Mouse (Mus musculus): Measurements from ENCODE around the gene Pkp2. TPM values are rescaled to one million over a fixed set of nuclear protein-coding genes. Genes with fewer than 3 reads are reported as not detected.
"Not testable (repeated sequence)": the region's sequence is repeated elsewhere in the genome, so short reads cannot be mapped to it uniquely, and the experiment has no call there.

Gene Pkp2
- 1 to 10 TPM; 1.9 to 3.5 TPM for total RNA-seq (2021)

GRCm38 (mm10) chr16:16213079-16213760, at the start of gene Pkp2:
Gene Pkp2 (plus strand): TSS chr16:16213318.
- peak in 1 of 2 experiments; percentile 43 for DNase-seq (ENCODE audit: extremely low spot score in 1 of 2, low spot score in 2 of 2)
- intact Hi-C loops (cut with DNase I), result no loop called here

- no peak for DNase-seq (ENCODE audit: extremely low spot score in 1 of 2, low spot score in 2 of 2)
- intact Hi-C loops (cut with DNase I), result no loop called here
These were observed 15.7 kb upstream of the Pkp2 start for GRCm38 (mm10) chr16:16197374-16197773.

- DNase-seq (ENCODE audit: extremely low spot score in 1 of 2, low spot score in 2 of 2), result peak; percentile 11 to 43
- intact Hi-C loops (cut with DNase I), result loop anchor here (5.0 kb wide), 1 partner anchor 100 kb away; the partner anchor contains the start of gene Yars2
These were observed 11.1 kb upstream of the Pkp2 start for GRCm38 (mm10) chr16:16201991-16202390.

GRCm38 (mm10) chr16:16204648-16205047, 8.5 kb upstream of the Pkp2 start:
- intact Hi-C loops (cut with DNase I), result loop anchor here (5.0 kb wide), 1 partner anchor 98 kb away; the partner anchor contains the start of gene Yars2
- DNase-seq (ENCODE audit: extremely low spot score in 1 of 2, low spot score in 2 of 2), result no peak

GRCm38 (mm10) chr16:16212723-16213078, 417 bp upstream of the Pkp2 start:
- intact Hi-C loops (cut with DNase I), result no loop called here
- no peak for DNase-seq (ENCODE audit: extremely low spot score in 1 of 2, low spot score in 2 of 2)

GRCm38 (mm10) chr16:16213761-16214305, 715 bp downstream of the Pkp2 start:
- intact Hi-C loops (cut with DNase I), result no loop called here
- DNase-seq (ENCODE audit: extremely low spot score in 1 of 2, low spot score in 2 of 2), result no peak

GRCm38 (mm10) chr16:16215645-16216387, 2.7 kb downstream of the Pkp2 start:
- intact Hi-C loops (cut with DNase I), result no loop called here
- no peak for DNase-seq (ENCODE audit: extremely low spot score in 1 of 2, low spot score in 2 of 2)

- intact Hi-C loops (cut with DNase I), result no loop called here
These were observed 3.8 kb downstream of the Pkp2 start for GRCm38 (mm10) chr16:16216934-16217333.

GRCm38 (mm10) chr16:16219835-16220234, 6.7 kb downstream of the Pkp2 start:
- intact Hi-C loops (cut with DNase I), result no loop called here
- DNase-seq (ENCODE audit: extremely low spot score in 1 of 2, low spot score in 2 of 2), result no peak

More at GRCm38 (mm10) chr16:16216934-16217333, 3.8 kb downstream of the Pkp2 start:
- DNase-seq (ENCODE audit: extremely low spot score in 1 of 2, low spot score in 2 of 2), result no peak

- no peak for DNase-seq (ENCODE audit: extremely low spot score in 1 of 2, low spot score in 2 of 2)
- intact Hi-C loops (cut with DNase I), result no loop called here
These were observed 9.5 kb downstream of the Pkp2 start for GRCm38 (mm10) chr16:16222651-16223050.

GRCm38 (mm10) chr16:16224506-16224924, 11.4 kb downstream of the Pkp2 start:
- intact Hi-C loops (cut with DNase I), result no loop called here
- no peak for DNase-seq (ENCODE audit: extremely low spot score in 1 of 2, low spot score in 2 of 2)

- intact Hi-C loops (cut with DNase I), result no loop called here
- DNase-seq (ENCODE audit: extremely low spot score in 1 of 2, low spot score in 2 of 2), result peak in 1 of 2 experiments; percentile 49
These were observed 12.7 kb downstream of the Pkp2 start for GRCm38 (mm10) chr16:16225828-16226227.

GRCm38 (mm10) chr16:16230439-16230838, 17.3 kb downstream of the Pkp2 start:
- no peak for DNase-seq (ENCODE audit: extremely low spot score in 1 of 2, low spot score in 2 of 2)
- intact Hi-C loops (cut with DNase I), result no loop called here

- intact Hi-C loops (cut with DNase I), result no loop called here
- no peak for DNase-seq (ENCODE audit: extremely low spot score in 1 of 2, low spot score in 2 of 2)
These were observed 20.8 kb downstream of the Pkp2 start for GRCm38 (mm10) chr16:16233919-16234318.

- intact Hi-C loops (cut with DNase I); DNase-seq (ENCODE audit: extremely low spot score in 1 of 2, low spot score in 2 of 2): not testable (repeated sequence)
These were observed 23.6 kb downstream of the Pkp2 start for GRCm38 (mm10) chr16:16236681-16237080.

GRCm38 (mm10) chr16:16238356-16238755, 25.2 kb downstream of the Pkp2 start:
- no peak for DNase-seq (ENCODE audit: extremely low spot score in 1 of 2, low spot score in 2 of 2)
- intact Hi-C loops (cut with DNase I), result no loop called here

- intact Hi-C loops (cut with DNase I), result no loop called here
- DNase-seq (ENCODE audit: extremely low spot score in 1 of 2, low spot score in 2 of 2), result no peak
These were observed 31.6 kb downstream of the Pkp2 start for GRCm38 (mm10) chr16:16244711-16245110.

- no peak for DNase-seq (ENCODE audit: extremely low spot score in 1 of 2, low spot score in 2 of 2)
- intact Hi-C loops (cut with DNase I), result no loop called here
These were observed 37.4 kb downstream of the Pkp2 start for GRCm38 (mm10) chr16:16250470-16250869.

- no peak for DNase-seq (ENCODE audit: extremely low spot score in 1 of 2, low spot score in 2 of 2)
- intact Hi-C loops (cut with DNase I), result no loop called here
These were observed 40.4 kb downstream of the Pkp2 start for GRCm38 (mm10) chr16:16253326-16254074.

All from left cerebral cortex, postnatal 10 days (tissue).